Mouse (Mus musculus) kidney, postnatal 0 days (tissue): ENCODE measurements around the gene Cyp8b1. TPM values are rescaled to one million over a fixed set of nuclear protein-coding genes. Genes with fewer than 3 reads are reported as not detected.

Experiments
- ATAC-seq: fragments of 200-750 bp; cut with Nextera tagmentation; replicated peaks from 2 replicates; pipeline ENCODE4 v1.8.0; 2017; ENCODE audit warnings: low read depth, moderate number of reproducible peaks, moderate TSS enrichment, moderate library complexity; ENCODE audit not compliant: low FRiP score
- DNase-seq: peaks from one replicate; pipeline ENCODE4 v3.0.0-alpha.2; 2016; ENCODE audit warnings: low spot score
- H3K27ac ChIP-seq: fragments of 300-500 bp; sonication (generic); 2 replicates; pipeline ENCODE4 v1.5.1; 2014; ENCODE audit warnings: mild to moderate bottlenecking
- H3K27me3 ChIP-seq: fragments of 300-500 bp; sonication (generic); 2 replicates; pipeline ENCODE4 v1.6.1; 2014; ENCODE audit warnings: low read length, mixed read lengths; ENCODE audit not compliant: insufficient read depth
- H3K36me3 ChIP-seq: fragments of 300-500 bp; sonication (generic); 2 replicates; pipeline ENCODE4 v1.6.1; 2014; ENCODE audit warnings: low read length, mixed read lengths; ENCODE audit not compliant: insufficient read depth
- H3K4me1 ChIP-seq: fragments of 300-500 bp; sonication (generic); replicated peaks from 2 replicates; pipeline ENCODE4 v1.6.1; 2014; ENCODE audit warnings: antibody characterized with exemption, low read length, mixed read lengths; ENCODE audit not compliant: insufficient read depth
- H3K4me2 ChIP-seq: fragments of 300-500 bp; sonication (generic); 2 replicates; pipeline ENCODE4 v1.6.1; 2014; ENCODE audit warnings: mild to moderate bottlenecking, low read length, moderate library complexity, mixed read lengths
- H3K4me3 ChIP-seq: fragments of 300-500 bp; sonication (generic); replicated peaks from 2 replicates; pipeline ENCODE4 v1.5.1; 2014; ENCODE audit warnings: low read depth, low read length
- H3K9ac ChIP-seq: fragments of 300-500 bp; sonication (generic); 2 replicates; pipeline ENCODE4 v1.6.1; 2014; ENCODE audit warnings: low read depth, low read length
- H3K9me3 ChIP-seq: fragments of 300-500 bp; sonication (generic); replicated peaks from 2 replicates; pipeline ENCODE4 v1.6.1; 2016; ENCODE audit warnings: low read length, inconsistent platforms, mixed read lengths
- CTCF ChIP-seq: IDR thresholded peaks from 2 replicates; pipeline ENCODE4 v1.5.1; 2016; ENCODE audit warnings: antibody characterized with exemption, low read depth, mild to moderate bottlenecking, moderate library complexity
- WGBS: fragments of 180-500 bp; shearing (Covaris S2); extraction: QIAGEN DNeasy Blood & Tissue Kit; methylation state at CpG from one replicate; pipeline ENCODE4 v1.1.7; 2014; 5-methylcytosine and 5-hydroxymethylcytosine counted together
- polyA plus RNA-seq: library from polyadenylated mRNA; unstranded; fragments of >200 nt; fragmentation: Nextera tagmentation; extraction: Ambion mirVana; gene quantifications from 2 replicates; pipeline ENCODE4 v1.2.1, GENCODE M21; 2015

The Cyp8b1 gene
- polyA plus RNA-seq, 1 experiment from 2014 or later: not detected

GRCm38 (mm10) chr9:121904319-121904718 lies 11.8 kb downstream of the Cyp8b1 start:
- DNase-seq: no peak
- 82% methylated on average over 4 of the region's 4 CpGs for WGBS
- no peak overlapping the region for H3K4me3 ChIP-seq
- no peak for TF ChIP-seq CTCF
- H3K9ac ChIP-seq: no peak overlapping the region
- ATAC-seq: no peak
- H3K27me3 ChIP-seq: no peaks in the 10 kb centered on the region
- H3K27ac ChIP-seq: no peak overlapping the region
- no peaks in the 10 kb centered on the region for H3K36me3 ChIP-seq
- no peak overlapping the region for H3K4me2 ChIP-seq
- H3K4me1 ChIP-seq: no peaks in the 10 kb centered on the region
- H3K9me3 ChIP-seq: no peaks in the 10 kb centered on the region

- WGBS: 77% methylated on average over 8 of the region's 8 CpGs
- Histone ChIP-seq H3K9ac (no peak overlapping the region), H3K4me1 (no peaks in the 10 kb centered on the region), H3K27ac (no peak overlapping the region), H3K36me3 (no peaks in the 10 kb centered on the region), H3K27me3 (no peaks in the 10 kb centered on the region), H3K4me2 (no peak overlapping the region), H3K4me3 (no peak overlapping the region), H3K9me3 (no peaks in the 10 kb centered on the region)
- DNase-seq (no peak), ATAC-seq (no peak)
- TF ChIP-seq CTCF: no peak
Measured at GRCm38 (mm10) chr9:121903476-121904305, 12.4 kb downstream of the Cyp8b1 start.

GRCm38 (mm10) chr9:121901710-121902700 lies 14.1 kb downstream of the Cyp8b1 start:
- H3K27ac ChIP-seq: no peak overlapping the region
- no peaks in the 10 kb centered on the region for H3K4me1 ChIP-seq
- no peak for ATAC-seq
- H3K36me3 ChIP-seq: no peaks in the 10 kb centered on the region
- WGBS: 50% methylated on average over 5 of the region's 5 CpGs
- TF ChIP-seq CTCF: no peak
- no peak overlapping the region for H3K9ac ChIP-seq
- no peak overlapping the region for H3K4me2 ChIP-seq
- H3K9me3 ChIP-seq: no peaks in the 10 kb centered on the region
- no peak for DNase-seq
- H3K4me3 ChIP-seq: no peak overlapping the region
- no peaks in the 10 kb centered on the region for H3K27me3 ChIP-seq

- DNase-seq (no peak), ATAC-seq (no peak)
- no peaks in the 10 kb centered on the region for H3K9me3 ChIP-seq
- 90% methylated on average over 5 of the region's 5 CpGs for WGBS
- H3K4me2 ChIP-seq: no peak overlapping the region
- no peak overlapping the region for H3K27ac ChIP-seq
- no peak overlapping the region for H3K9ac ChIP-seq
- H3K36me3 ChIP-seq: no peaks in the 10 kb centered on the region
- TF ChIP-seq CTCF: no peak
- no peak overlapping the region for H3K4me3 ChIP-seq
- H3K27me3 ChIP-seq: no peaks in the 10 kb centered on the region
- H3K4me1 ChIP-seq: no peaks in the 10 kb centered on the region
Measured at GRCm38 (mm10) chr9:121900282-121900855, 15.7 kb downstream of the Cyp8b1 start.

- Histone ChIP-seq H3K27ac (no peak overlapping the region), H3K36me3 (no peaks in the 10 kb centered on the region), H3K4me2 (no peak overlapping the region), H3K27me3 (no peaks in the 10 kb centered on the region), H3K4me3 (no peak overlapping the region), H3K9ac (no peak overlapping the region), H3K9me3 (no peaks in the 10 kb centered on the region), H3K4me1 (no peaks in the 10 kb centered on the region)
- ATAC-seq: no peak
- 68% methylated on average over 6 of the region's 6 CpGs for WGBS
- no peak for TF ChIP-seq CTCF
- no peak for DNase-seq
Measured at GRCm38 (mm10) chr9:121899306-121899705, 16.8 kb downstream of the Cyp8b1 start.

- DNase-seq: no peak
Measured at GRCm38 (mm10) chr9:121898245-121898644, 17.9 kb downstream of the Cyp8b1 start, which contains the start of gene Ackr2. Gene Ackr2 (plus strand): TSS chr9:121898355.

More at GRCm38 (mm10) chr9:121898245-121898644, 17.9 kb downstream of the Cyp8b1 start, which contains the start of gene Ackr2:
- no peak for TF ChIP-seq CTCF
- WGBS: 64% methylated on average over 9 of the region's 9 CpGs
- H3K27me3 ChIP-seq: no peaks in the 10 kb centered on the region
- no peak within 1 kb of the TSS for H3K4me3 ChIP-seq
- H3K9ac ChIP-seq: no peak within 1 kb of the TSS
- 0 out of 2 replicates have a peak within 1 kb of the TSS, but pooled peaks have one; percentile 2 for H3K4me2 ChIP-seq
- ATAC-seq: no peak
- no peaks in the 10 kb centered on the region for H3K36me3 ChIP-seq
- no peak within 1 kb of the TSS for H3K27ac ChIP-seq
- H3K9me3 ChIP-seq: no peaks in the 10 kb centered on the region
- no peaks in the 10 kb centered on the region for H3K4me1 ChIP-seq
